9 mouse cellular contexts compared by ENCODE assay signal in genomic region chr2:60123061-60123874, GRCm38 (mm10).
DNase-seq lines count a peak whose midpoint lies in the region; ATAC-seq and TF ChIP-seq lines count a peak whose summit lies in the region.
"Had no signal": no experiment of that assay in that cellular context is flagged by ENCODE, and none has a peak within 500 bp of the region (broad histone marks: within the 10 kb centered on the region; RNA-seq: fewer than 3 reads in every experiment).

No protein-coding gene starts in this region.

- H3K36me3 ChIP-seq in forebrain, embryonic 15.5 days: no peaks in the 10 kb centered on the region
- H3K36me3 ChIP-seq in liver, embryonic 16.5 days (ENCODE audit: control insufficient read depth, insufficient read depth): no peaks in the 10 kb centered on the region

- H3K9ac ChIP-seq in forebrain, embryonic 15.5 days (replicated peaks): 0 out of 2 replicates have a peak overlapping the region, but pooled peaks have one; percentile 10
- no peak overlapping the region for H3K9ac ChIP-seq in liver, embryonic 16.5 days (ENCODE audit: low read depth, low read length)

- H3K27me3 ChIP-seq in cerebellum, adult 2 months (ENCODE audit: control insufficient read depth, insufficient read depth, low read length): no peaks in the 10 kb centered on the region
- no peaks in the 10 kb centered on the region for H3K27me3 ChIP-seq in forebrain, embryonic 15.5 days
- H3K27me3 ChIP-seq in liver, embryonic 16.5 days (ENCODE audit: control insufficient read depth, insufficient read depth, low read depth, low read length): no peaks in the 10 kb centered on the region

- no peak for TF ChIP-seq CTCF in cerebellum, adult 2 months (IDR thresholded peaks at IDR 0.05; ENCODE audit: borderline replicate concordance, insufficient read depth, low read depth, low read length)

- DNase-seq in cerebellum, adult 2 months: no peak
- DNase-seq in cerebellum, postnatal 25 days: no peak
- peak; percentile 65 for DNase-seq in 3T3-L1 (ENCODE audit: low read depth, low spot score)
- DNase-seq in frontal cortex, postnatal 25 days (ENCODE audit: low spot score in 2 of 2): no peak
- DNase-seq in thymus, postnatal 0 days (ENCODE audit: low spot score): no peak
- no peak for DNase-seq in kidney, adult 18-20 months
- DNase-seq: kidney, postnatal 14 days had no signal

- ATAC-seq in forebrain, embryonic 15.5 days (replicated peaks): no peak
- no peak for ATAC-seq in liver, embryonic 16.5 days (ENCODE audit: low read depth)

- 24% methylated on average over 6 of the region's 6 CpGs for WGBS in cerebellum, adult 2 months
- WGBS in forebrain, embryonic 15.5 days: 22% methylated on average over 6 of the region's 6 CpGs
- WGBS in liver, embryonic 16.5 days (ENCODE audit: insufficient replicate concordance): 19% methylated on average over 6 of the region's 6 CpGs

- peaks cover 8% of the 10 kb centered on the region; the same call in 1 of the 2 replicates for H3K4me1 ChIP-seq in cerebellum, adult 2 months (ENCODE audit: control insufficient read depth, insufficient read depth, low read length)
- peaks cover 53% of the 10 kb centered on the region for H3K4me1 ChIP-seq in forebrain, embryonic 15.5 days
- H3K4me1 ChIP-seq in liver, embryonic 16.5 days (ENCODE audit: control insufficient read depth, low read depth, low read length): peaks cover 18% of the 10 kb centered on the region

- H3K4me2 ChIP-seq in forebrain, embryonic 15.5 days (replicated peaks): peak overlapping the region; percentile 33
- H3K4me2 ChIP-seq in liver, embryonic 16.5 days (ENCODE audit: low read depth, low read length): peak overlapping the region; percentile 55

- no peak overlapping the region for H3K27ac ChIP-seq in cerebellum, adult 2 months (ENCODE audit: insufficient read depth, low read length)
- H3K27ac ChIP-seq in forebrain, embryonic 15.5 days (replicated peaks): peak overlapping the region; percentile 54
- H3K27ac ChIP-seq in liver, embryonic 16.5 days (ENCODE audit: low read length): no peak overlapping the region

- H3K9me3 ChIP-seq in forebrain, embryonic 15.5 days: no peaks in the 10 kb centered on the region
- H3K9me3 ChIP-seq in liver, embryonic 16.5 days (replicated peaks; ENCODE audit: control insufficient read depth, low read length): no peaks in the 10 kb centered on the region

- TF ChIP-seq POLR2A in cerebellum, adult 2 months (IDR thresholded peaks at IDR 0.05; ENCODE audit: borderline replicate concordance, insufficient read depth, low read length): no peak

- peak overlapping the region; percentile 25 for H3K4me3 ChIP-seq in cerebellum, adult 2 months (replicated peaks; ENCODE audit: insufficient read depth, low read depth, low read length)
- H3K4me3 ChIP-seq in forebrain, embryonic 15.5 days: peak overlapping the region; percentile 27
- peak overlapping the region; percentile 24; the same call in 1 of the 2 replicates for H3K4me3 ChIP-seq in liver, embryonic 16.5 days (ENCODE audit: low read depth, low read length)
